Mouse (Mus musculus): ENCODE results near the gene Crhr1. TPM values are rescaled to one million over a fixed set of nuclear protein-coding genes. Genes with fewer than 3 reads are reported as not detected.

Gene Crhr1
- polyA plus RNA-seq, 1 experiment from 2014 or later, result not detected

DNA sequence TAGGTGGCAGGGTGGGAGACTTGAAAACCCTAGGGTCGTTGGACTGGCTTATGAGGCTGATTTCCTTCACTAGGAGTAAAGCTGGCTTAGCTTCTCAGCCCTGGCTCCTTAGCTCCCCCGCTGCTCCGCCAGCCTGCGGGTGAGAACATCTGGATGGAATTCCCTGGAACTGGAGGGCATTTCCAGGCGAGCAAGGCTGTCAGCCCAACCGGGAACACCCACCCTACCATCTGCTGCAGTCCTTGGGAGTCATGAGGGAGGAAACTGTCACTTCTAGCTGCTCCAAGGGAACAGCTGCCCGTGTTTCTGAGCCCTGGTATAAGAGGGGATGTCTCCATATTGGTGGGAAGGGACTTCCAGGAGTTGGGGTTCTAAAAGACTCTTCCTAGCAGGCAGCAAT lies 33.1 kb upstream of the Crhr1 start:
- Histone ChIP-seq H3K4me1 (ENCODE audit: insufficient read depth) (no peaks in the 10 kb centered on the region), H3K9me3 (ENCODE audit: low read depth, low read length) (no peaks in the 10 kb centered on the region), H3K27me3 (ENCODE audit: insufficient read depth, low read length) (no peaks in the 10 kb centered on the region), H3K27ac (ENCODE audit: low read depth) (no peak overlapping the region), H3K4me3 (ENCODE audit: low read depth, low read length) (no peak overlapping the region), H3K4me2 (no peak overlapping the region), H3K9ac (no peak overlapping the region), H3K36me3 (ENCODE audit: insufficient read depth) (no peaks in the 10 kb centered on the region)
- DNase-seq (no peak), ATAC-seq (ENCODE audit: insufficient read depth) (no peak)
- 16% methylated on average over 7 of the region's 7 CpGs for WGBS
- TF ChIP-seq CTCF (IDR thresholded peaks at IDR 0.05; ENCODE audit: low read depth), result no peak

- Histone ChIP-seq H3K27me3 (ENCODE audit: insufficient read depth, low read length) (no peaks in the 10 kb centered on the region), H3K4me3 (ENCODE audit: low read depth, low read length) (no peak overlapping the region), H3K36me3 (ENCODE audit: insufficient read depth) (no peaks in the 10 kb centered on the region), H3K9me3 (ENCODE audit: low read depth, low read length) (no peaks in the 10 kb centered on the region), H3K4me2 (no peak overlapping the region), H3K27ac (ENCODE audit: low read depth) (no peak overlapping the region), H3K4me1 (ENCODE audit: insufficient read depth) (no peaks in the 10 kb centered on the region), H3K9ac (no peak overlapping the region)
- ATAC-seq (ENCODE audit: insufficient read depth), result no peak
- no peak for DNase-seq
- TF ChIP-seq CTCF (IDR thresholded peaks at IDR 0.05; ENCODE audit: low read depth), result no peak
- 30% methylated on average over 8 of the region's 8 CpGs for WGBS
These were observed 30.0 kb upstream of the Crhr1 start for GRCm38 (mm10) chr11:104102641-104103040.

- Histone ChIP-seq H3K9ac (no peak overlapping the region), H3K36me3 (ENCODE audit: insufficient read depth) (no peaks in the 10 kb centered on the region), H3K9me3 (ENCODE audit: low read depth, low read length) (no peaks in the 10 kb centered on the region), H3K27me3 (ENCODE audit: insufficient read depth, low read length) (no peaks in the 10 kb centered on the region), H3K27ac (ENCODE audit: low read depth) (no peak overlapping the region), H3K4me1 (ENCODE audit: insufficient read depth) (no peaks in the 10 kb centered on the region), H3K4me2 (no peak overlapping the region), H3K4me3 (ENCODE audit: low read depth, low read length) (no peak overlapping the region)
- ATAC-seq (ENCODE audit: insufficient read depth) (no peak), DNase-seq (peak; percentile 79)
- 46% methylated on average over 5 of the region's 5 CpGs for WGBS
- no peak for TF ChIP-seq CTCF (IDR thresholded peaks at IDR 0.05; ENCODE audit: low read depth)
These were observed 26.3 kb upstream of the Crhr1 start for GRCm38 (mm10) chr11:104106329-104106728.

- Histone ChIP-seq H3K27ac (ENCODE audit: low read depth) (no peak overlapping the region), H3K4me3 (ENCODE audit: low read depth, low read length) (no peak overlapping the region), H3K4me2 (no peak overlapping the region), H3K9me3 (ENCODE audit: low read depth, low read length) (no peaks in the 10 kb centered on the region), H3K36me3 (ENCODE audit: insufficient read depth) (no peaks in the 10 kb centered on the region), H3K9ac (no peak overlapping the region), H3K4me1 (ENCODE audit: insufficient read depth) (no peaks in the 10 kb centered on the region), H3K27me3 (ENCODE audit: insufficient read depth, low read length) (no peaks in the 10 kb centered on the region)
- no peak for TF ChIP-seq CTCF (IDR thresholded peaks at IDR 0.05; ENCODE audit: low read depth)
- no peak for ATAC-seq (ENCODE audit: insufficient read depth)
- WGBS, result 60% methylated on average over 2 of the region's 2 CpGs
- no peak for DNase-seq
These were observed 25.7 kb upstream of the Crhr1 start for GRCm38 (mm10) chr11:104106969-104107368.

- TF ChIP-seq CTCF (IDR thresholded peaks at IDR 0.05; ENCODE audit: low read depth), result no peak
These were observed 22.3 kb upstream of the Crhr1 start for GRCm38 (mm10) chr11:104110366-104110765.

GRCm38 (mm10) chr11:104111851-104112250 lies 20.8 kb upstream of the Crhr1 start:
- Histone ChIP-seq H3K27me3 (ENCODE audit: insufficient read depth, low read length) (no peaks in the 10 kb centered on the region), H3K27ac (ENCODE audit: low read depth) (no peak overlapping the region), H3K4me2 (no peak overlapping the region), H3K9ac (no peak overlapping the region), H3K4me3 (ENCODE audit: low read depth, low read length) (no peak overlapping the region), H3K9me3 (ENCODE audit: low read depth, low read length) (no peaks in the 10 kb centered on the region), H3K36me3 (ENCODE audit: insufficient read depth) (no peaks in the 10 kb centered on the region), H3K4me1 (ENCODE audit: insufficient read depth) (no peaks in the 10 kb centered on the region)
- DNase-seq, result no peak
- no peak for ATAC-seq (ENCODE audit: insufficient read depth)
- no peak for TF ChIP-seq CTCF (IDR thresholded peaks at IDR 0.05; ENCODE audit: low read depth)
- 71% methylated on average over 11 of the region's 11 CpGs for WGBS

More at GRCm38 (mm10) chr11:104110366-104110765, 22.3 kb upstream of the Crhr1 start:
- no peaks in the 10 kb centered on the region for H3K27me3 ChIP-seq (ENCODE audit: insufficient read depth, low read length)
- no peak overlapping the region for H3K4me2 ChIP-seq
- no peaks in the 10 kb centered on the region for H3K36me3 ChIP-seq (ENCODE audit: insufficient read depth)
- ATAC-seq (ENCODE audit: insufficient read depth) (no peak), DNase-seq (peak; percentile 39)
- H3K9ac ChIP-seq, result no peak overlapping the region
- H3K27ac ChIP-seq (ENCODE audit: low read depth), result no peak overlapping the region
- no peaks in the 10 kb centered on the region for H3K4me1 ChIP-seq (ENCODE audit: insufficient read depth)
- H3K4me3 ChIP-seq (ENCODE audit: low read depth, low read length), result no peak overlapping the region
- WGBS, result 50% methylated on average over 1 of the region's 1 CpGs
- H3K9me3 ChIP-seq (ENCODE audit: low read depth, low read length), result no peaks in the 10 kb centered on the region

DNA sequence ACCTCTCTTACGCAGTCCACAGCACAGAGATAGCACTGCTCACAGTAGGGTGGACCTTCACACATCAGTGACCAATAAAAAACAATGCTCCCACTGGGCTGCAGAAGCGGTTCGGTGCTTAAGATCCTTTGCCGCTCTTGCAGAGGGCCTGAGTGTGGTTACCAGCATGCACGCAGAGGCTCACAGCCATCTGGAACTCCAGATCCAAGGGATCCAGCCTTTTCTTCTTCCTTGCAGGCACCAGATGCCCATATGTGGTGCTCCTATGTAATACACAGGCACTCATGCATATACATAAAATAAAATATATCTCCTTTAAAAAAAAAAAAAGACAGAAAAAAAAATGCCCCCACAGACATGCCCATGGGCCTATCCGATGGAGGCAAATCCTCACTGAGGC lies 19.0 kb upstream of the Crhr1 start:
- 89% methylated on average over 6 of the region's 6 CpGs for WGBS
- DNase-seq, result no peak
- ATAC-seq (ENCODE audit: insufficient read depth), result no peak
- no peak overlapping the region for H3K4me2 ChIP-seq
- no peaks in the 10 kb centered on the region for H3K4me1 ChIP-seq (ENCODE audit: insufficient read depth)
- H3K9ac ChIP-seq, result no peak overlapping the region
- no peaks in the 10 kb centered on the region for H3K9me3 ChIP-seq (ENCODE audit: low read depth, low read length)
- H3K36me3 ChIP-seq (ENCODE audit: insufficient read depth), result no peaks in the 10 kb centered on the region
- no peak overlapping the region for H3K4me3 ChIP-seq (ENCODE audit: low read depth, low read length)
- H3K27ac ChIP-seq (ENCODE audit: low read depth), result no peak overlapping the region
- no peak for TF ChIP-seq CTCF (IDR thresholded peaks at IDR 0.05; ENCODE audit: low read depth)
- H3K27me3 ChIP-seq (ENCODE audit: insufficient read depth, low read length), result no peaks in the 10 kb centered on the region

DNA sequence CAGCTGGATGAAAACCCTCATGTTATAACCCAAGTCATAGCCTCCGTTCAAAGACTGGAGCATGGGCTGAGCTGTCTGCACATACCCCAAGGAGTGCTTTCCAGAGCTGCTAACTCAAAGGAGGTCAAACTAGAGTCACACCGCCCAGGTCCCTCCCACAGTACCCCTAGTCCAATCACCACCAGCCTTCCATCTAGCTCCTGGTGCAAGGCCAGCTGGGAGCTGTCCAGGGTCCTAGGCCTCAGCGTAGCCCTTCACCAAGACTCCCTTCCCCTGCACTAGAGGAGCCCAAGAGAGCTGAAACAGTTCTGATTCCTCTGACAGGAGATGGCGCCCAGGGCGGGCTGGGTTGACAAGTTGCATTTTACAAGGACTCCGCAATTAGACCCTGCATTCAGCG lies 18.0 kb upstream of the Crhr1 start:
- H3K27me3 ChIP-seq (ENCODE audit: insufficient read depth, low read length), result no peaks in the 10 kb centered on the region
- peak; percentile 21; the same call in 1 of the 2 replicates for TF ChIP-seq CTCF (IDR thresholded peaks at IDR 0.05; ENCODE audit: low read depth)
- peak; percentile 98 for ATAC-seq (ENCODE audit: insufficient read depth)
- DNase-seq, result peak; percentile 96
- no peaks in the 10 kb centered on the region for H3K4me1 ChIP-seq (ENCODE audit: insufficient read depth)
- no peak overlapping the region for H3K4me3 ChIP-seq (ENCODE audit: low read depth, low read length)
- H3K9ac ChIP-seq, result no peak overlapping the region
- no peaks in the 10 kb centered on the region for H3K9me3 ChIP-seq (ENCODE audit: low read depth, low read length)
- WGBS, result 2% methylated on average over 7 of the region's 7 CpGs
- H3K27ac ChIP-seq (ENCODE audit: low read depth), result no peak overlapping the region
- no peaks in the 10 kb centered on the region for H3K36me3 ChIP-seq (ENCODE audit: insufficient read depth)
- no peak overlapping the region for H3K4me2 ChIP-seq

Measured in lung, embryonic 14.5 days (tissue).